Mouse (Mus musculus): ENCODE data around the gene Col1a1.

DNA sequence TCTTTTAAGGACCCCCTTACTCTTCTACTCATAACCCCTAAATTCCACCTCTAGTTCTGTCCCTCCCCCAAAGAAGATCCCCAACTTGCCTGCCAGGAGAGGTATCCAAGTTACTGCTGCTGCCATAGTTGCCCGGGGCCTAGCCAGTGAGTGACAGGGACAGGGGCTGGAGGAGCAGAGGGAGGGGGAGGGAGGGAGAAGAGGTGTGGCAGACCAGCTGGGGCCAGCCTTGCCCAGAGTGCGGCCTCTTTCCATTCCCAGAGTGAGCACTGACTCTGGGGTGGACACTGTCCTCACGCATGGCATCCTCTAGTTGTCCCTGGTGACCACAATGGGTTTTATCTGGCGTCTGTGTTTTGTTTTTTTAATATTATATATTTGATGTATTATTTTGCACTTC, 37.3 kb downstream of the Col1a1 start:
- no peak for TF ChIP-seq CTCF (IDR thresholded peaks at IDR 0.05; ENCODE audit: low read depth)
- TF ChIP-seq EP300 (IDR thresholded peaks at IDR 0.05; ENCODE audit: low read depth) = no peak
